Mouse (Mus musculus) brain, embryonic 14.5 days (tissue): Measurements from ENCODE around the gene Tmem30c.

Source experiments
- CTCF ChIP-seq: fragments of 200-500 bp; IDR thresholded peaks from 2 replicates; pipeline ENCODE4 v1.5.1; 2012; ENCODE audit warnings: inconsistent platforms, mild to moderate bottlenecking, moderate library complexity, borderline replicate concordance; ENCODE audit not compliant: insufficient read depth, insufficient read length; ENCODE audit errors: extremely low read depth
- POLR2A ChIP-seq: fragments of 200-500 bp; IDR thresholded peaks from 2 replicates; pipeline ENCODE4 v1.6.1; 2012; ENCODE audit warnings: mild to moderate bottlenecking, inconsistent platforms, borderline replicate concordance; ENCODE audit not compliant: poor library complexity, insufficient read depth, insufficient read length, severe bottlenecking; ENCODE audit errors: extremely low read depth

DNA sequence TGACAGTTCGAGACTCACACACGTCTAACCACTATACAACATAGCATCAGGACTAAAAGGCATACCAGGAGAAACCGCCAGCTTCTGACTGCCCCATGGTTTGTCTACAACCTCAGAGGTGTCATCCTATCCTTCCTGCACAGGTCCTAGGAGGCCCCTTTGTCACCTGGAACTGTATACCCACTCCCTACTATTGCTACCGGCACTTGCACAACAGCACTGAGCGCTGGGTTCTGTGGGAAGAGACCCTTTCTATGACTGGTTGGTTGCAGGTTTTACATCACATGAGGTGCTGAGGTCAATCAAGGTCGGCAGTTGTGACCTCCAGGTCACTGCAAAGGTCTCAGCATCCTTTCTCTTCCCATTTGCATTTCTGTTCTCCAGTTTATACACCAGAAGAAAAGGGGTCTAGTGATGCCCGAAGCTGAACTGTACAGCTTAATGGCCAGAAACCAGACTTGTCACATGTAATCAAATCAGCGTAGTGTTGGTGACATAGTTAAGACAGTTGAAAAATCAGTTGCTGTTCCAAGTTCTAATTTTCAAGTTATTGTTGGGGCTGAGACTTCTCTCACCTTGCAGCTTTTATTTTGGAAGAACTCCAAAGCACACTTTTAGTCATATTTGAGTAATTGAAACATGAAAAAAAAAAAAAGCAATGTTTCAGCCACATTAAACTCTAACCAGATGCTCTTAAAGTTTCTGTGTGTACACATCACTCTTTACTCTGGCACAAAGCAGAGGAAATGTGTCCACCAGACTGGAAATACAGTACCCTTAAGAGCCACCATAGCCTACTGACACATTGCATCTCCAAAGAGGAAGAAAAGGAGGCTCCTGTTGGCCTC is 47.3 kb upstream of the Tmem30c start:
- no peak for TF ChIP-seq CTCF
- no peak for TF ChIP-seq POLR2A
